Mouse (Mus musculus) inflammation-experienced regulatory T-cells, adult 6 months (primary cell): Measurements from ENCODE around the gene Olfr799. TPM values are rescaled to one million over a fixed set of nuclear protein-coding genes. Genes with fewer than 3 reads are reported as not detected.

Experiments
- ATAC-seq: one replicate; pipeline ENCODE4 v1.8.0; 2017
- polyA plus RNA-seq, 3 experiments: library from polyadenylated mRNA; unstranded; fragments of 100-300 nt; shearing (Covaris generic); gene quantifications; one replicate each; pipeline ENCODE4 v1.2.1; 2017

Gene Olfr799
- polyA plus RNA-seq: not detected

DNA sequence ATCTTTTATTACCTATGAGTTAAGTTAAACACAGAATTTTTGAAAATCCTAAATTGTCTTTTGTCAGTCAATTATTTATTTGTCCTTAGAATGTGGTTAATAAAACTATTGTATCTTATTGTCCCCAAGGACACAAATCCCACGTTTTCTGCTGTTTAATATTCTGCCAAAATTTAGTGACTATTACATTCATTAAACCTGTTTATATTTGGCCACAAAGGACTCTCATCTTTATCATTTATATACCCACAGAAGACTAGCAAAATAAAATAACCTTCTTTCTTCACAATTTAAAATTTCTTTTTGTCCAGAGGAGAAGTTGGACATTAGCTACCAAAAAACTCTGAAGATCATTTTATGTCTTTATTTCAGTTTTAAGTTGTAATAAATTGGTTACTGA is at the start of gene Olfr799:
Gene Olfr799 (plus strand): TSS at position 301 of the 400 bp plus-strand sequence.
- ATAC-seq: no peak

DNA sequence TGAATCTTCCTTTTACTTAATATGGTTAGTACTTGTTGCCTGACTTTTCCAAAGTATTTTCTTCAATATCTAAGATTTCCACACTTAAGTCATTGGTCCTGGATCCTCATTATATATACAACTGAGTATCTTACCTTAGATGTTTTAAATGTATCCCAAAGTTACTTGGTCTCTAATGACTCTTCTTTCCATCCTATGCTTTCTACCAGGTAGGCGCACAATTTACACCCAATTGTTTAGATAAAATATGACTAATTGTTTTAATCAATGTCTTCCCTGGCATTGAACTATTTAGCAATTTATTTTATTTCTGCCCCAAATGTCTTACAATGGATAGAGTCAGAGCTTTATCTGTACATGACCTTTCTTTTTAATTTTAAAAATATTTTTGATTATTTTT is 24.8 kb upstream of the Olfr799 start, which contains the start of gene Olfr796:
Gene Olfr796 (minus strand): TSS at position 101 of the 400 bp plus-strand sequence.
- ATAC-seq: no peak

DNA sequence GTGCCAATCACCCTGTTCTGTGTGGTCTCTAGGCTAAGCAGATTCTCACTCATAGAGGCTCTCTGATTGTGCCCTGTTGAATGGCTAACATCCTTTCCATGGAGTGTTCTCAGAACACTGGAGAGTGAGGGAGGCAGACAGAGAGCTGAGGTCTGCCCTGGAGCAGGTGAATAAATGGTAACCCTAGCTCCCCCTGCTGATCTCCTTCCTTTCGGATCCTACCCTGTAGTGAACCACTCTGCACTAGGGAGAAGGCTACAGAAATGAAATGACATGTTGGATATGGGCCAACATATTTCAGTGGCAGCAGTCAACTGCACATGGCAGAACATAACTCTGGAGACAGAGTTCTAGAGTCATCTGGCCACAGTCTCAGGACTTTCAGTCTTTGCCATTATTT is 15.6 kb upstream of the Olfr799 start:
- no peak for ATAC-seq

DNA sequence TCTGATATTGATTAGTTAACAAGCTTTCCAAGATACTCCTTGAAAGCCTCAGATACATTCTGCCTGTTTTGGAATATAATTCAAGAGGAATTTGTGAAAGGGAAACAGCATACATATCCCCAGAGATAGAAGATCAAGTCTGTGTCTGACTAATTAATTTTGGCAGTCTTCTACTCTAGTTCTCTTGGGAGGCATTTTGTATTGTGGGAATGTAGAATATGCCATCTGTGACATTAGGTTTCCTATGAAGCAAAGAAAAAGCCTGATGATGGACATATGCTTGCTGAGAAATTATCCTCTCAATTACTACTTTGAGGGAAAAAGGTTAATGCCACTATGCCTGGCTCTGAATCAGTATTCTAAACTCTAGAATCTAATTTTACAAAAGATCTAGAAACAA is 14.0 kb upstream of the Olfr799 start:
- no peak for ATAC-seq

DNA sequence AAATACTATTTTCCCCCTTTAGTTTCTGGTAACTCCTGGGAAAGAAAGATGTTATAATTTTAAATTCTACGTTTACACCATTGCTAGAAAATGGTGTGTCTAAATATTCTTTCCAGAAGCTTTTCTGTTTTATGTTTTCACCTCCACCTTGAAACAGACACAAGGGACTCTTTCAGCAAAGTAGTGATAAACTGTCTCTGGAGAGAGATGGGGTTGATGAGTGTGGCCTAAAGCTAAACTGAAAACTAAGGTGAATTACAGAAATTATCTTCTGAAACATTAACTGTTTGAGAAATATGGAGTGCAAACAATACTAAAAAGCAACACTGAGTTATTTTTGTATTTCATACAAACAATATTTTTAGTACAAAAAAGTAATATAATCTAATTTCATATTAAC is 9.4 kb upstream of the Olfr799 start, which contains the start of gene Olfr798:
Gene Olfr798 (minus strand): TSS at position 101 of the 400 bp plus-strand sequence.
- ATAC-seq: no peak

DNA sequence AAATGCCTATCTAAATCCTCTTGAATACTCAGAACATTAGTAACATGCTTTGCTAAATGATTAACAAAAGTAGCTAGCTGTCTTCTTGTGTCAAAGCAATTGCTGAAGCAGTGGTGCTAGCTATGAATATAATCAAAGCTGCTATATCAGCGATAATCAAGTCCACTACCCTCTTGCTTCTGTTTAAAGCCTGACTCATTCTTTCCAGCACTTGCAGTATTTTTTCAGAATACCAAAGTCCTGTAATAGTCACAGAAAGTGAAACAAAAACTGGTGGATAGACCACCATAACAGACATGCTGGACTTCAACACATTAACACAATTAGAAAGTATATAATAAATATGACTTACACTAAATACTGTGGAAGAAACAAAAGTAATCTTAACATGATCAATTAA is 14.5 kb downstream of the Olfr799 start:
- no peak for ATAC-seq

DNA sequence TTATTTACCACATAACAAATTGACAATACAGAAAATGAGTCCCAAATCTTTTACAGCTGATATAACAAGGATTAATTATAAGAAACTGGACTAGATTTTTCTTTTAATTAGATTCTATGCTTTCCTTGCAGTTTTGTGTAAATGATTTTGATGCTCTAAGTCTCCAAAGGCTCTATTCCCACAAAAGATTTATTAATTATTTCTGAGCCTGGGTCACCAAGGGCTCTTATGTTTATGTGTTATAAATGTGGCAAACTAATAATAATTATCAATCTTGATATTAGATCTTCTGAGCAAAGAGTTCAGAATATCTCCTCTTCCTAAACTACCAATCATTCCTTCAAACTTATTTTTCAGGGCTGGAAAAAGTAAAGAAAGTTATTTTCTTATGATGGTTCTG is 20.1 kb downstream of the Olfr799 start, which contains the start of gene Olfr800:
Gene Olfr800 (plus strand): TSS at position 301 of the 400 bp plus-strand sequence.
- no peak for ATAC-seq

DNA sequence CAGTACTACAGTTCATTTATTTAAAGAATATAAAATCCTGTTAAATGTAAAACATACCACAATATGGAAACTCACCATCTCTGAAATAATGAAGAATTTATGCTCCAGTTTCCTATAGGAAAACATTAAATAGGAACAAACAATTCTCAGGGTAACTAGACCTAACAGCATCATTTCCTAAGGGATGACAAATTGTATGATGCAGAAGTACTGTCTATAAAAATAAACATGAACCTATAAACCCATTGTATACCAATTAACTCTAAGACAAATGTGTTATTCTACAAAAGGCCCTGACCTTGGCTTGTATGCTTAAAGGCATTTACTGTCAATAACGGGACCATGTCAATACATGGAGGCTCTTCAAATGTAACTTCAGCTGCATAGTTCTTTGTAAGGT is 36.5 kb downstream of the Olfr799 start, which contains the start of gene Olfr801:
Gene Olfr801 (minus strand): TSS at position 101 of the 400 bp plus-strand sequence.
- no peak for ATAC-seq

DNA sequence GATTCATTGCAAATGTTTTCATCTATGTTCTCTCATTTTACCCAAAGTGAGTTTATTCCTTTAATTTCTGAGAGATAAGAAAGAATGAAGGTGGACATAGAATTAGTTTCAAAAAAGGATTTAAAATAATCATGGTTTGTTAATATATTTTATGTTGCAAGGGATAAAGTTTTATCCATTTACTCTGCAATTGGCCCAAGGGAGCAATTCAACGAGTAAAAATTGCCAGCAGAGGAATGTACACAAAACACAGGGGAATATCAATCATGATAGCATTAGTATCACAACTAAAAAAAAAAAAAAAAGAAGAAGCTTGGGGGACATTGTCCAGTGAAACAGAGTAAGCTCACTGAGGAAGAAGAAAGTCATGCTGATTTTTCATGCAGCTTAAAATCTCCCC is 50.8 kb downstream of the Olfr799 start, which contains the start of gene Olfr802:
Gene Olfr802 (minus strand): TSS at position 101 of the 400 bp plus-strand sequence.
- no peak for ATAC-seq

DNA sequence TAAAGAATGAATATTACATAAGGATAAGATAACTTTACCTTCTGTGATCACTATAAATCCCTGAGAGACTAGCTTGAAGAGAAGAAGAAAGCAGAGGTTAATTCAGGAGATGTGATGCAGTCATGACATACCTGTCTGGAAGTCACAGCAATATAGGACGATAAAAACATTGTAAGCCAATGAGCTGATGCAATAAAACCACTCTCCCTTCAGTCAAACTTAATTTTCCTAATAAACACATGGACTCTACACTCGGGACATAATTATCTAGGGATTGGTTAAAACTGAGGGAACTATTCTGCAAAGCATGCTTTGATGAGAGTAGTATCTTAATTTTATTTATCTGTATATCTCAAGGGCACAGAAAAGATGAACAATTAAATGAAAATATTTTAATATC is 56.9 kb downstream of the Olfr799 start, which contains the start of gene Olfr803:
Gene Olfr803 (minus strand): TSS at position 101 of the 400 bp plus-strand sequence.
- ATAC-seq: no peak

Other genes starting within 250 kb of the Olfr799 start
- not detected for gene Olfr785, start 232.1 kb upstream of the Olfr799 start, polyA plus RNA-seq
- not detected for gene Olfr786, start 210.2 kb upstream of the Olfr799 start, polyA plus RNA-seq
- under 1 TPM in 2 of 3 experiments, not detected in 1; 0.18 to 0.20 TPM for gene Olfr787, start 175.6 kb upstream of the Olfr799 start, polyA plus RNA-seq
- gene Olfr788, start 166.5 kb upstream of the Olfr799 start, polyA plus RNA-seq: not detected
- gene Olfr789, start 152.7 kb upstream of the Olfr799 start, polyA plus RNA-seq: not detected
- gene Olfr790, start 139.0 kb upstream of the Olfr799 start, polyA plus RNA-seq: not detected
- gene Olfr791, start 115.7 kb upstream of the Olfr799 start, polyA plus RNA-seq: not detected
- gene Olfr792, start 98.3 kb upstream of the Olfr799 start, polyA plus RNA-seq: not detected
- gene Olfr794, start 69.8 kb upstream of the Olfr799 start, polyA plus RNA-seq: not detected
- not detected for gene Olfr796, start 24.9 kb upstream of the Olfr799 start, polyA plus RNA-seq
- under 1 TPM in 1 of 3 experiments, not detected in 2; 0.13 TPM for gene Olfr798, start 9.6 kb upstream of the Olfr799 start, polyA plus RNA-seq
- not detected for gene Olfr800, start 20.2 kb downstream of the Olfr799 start, polyA plus RNA-seq
- gene Olfr801, start 36.4 kb downstream of the Olfr799 start, polyA plus RNA-seq: under 1 TPM in 1 of 3 experiments, not detected in 2; 0.75 TPM
- not detected for gene Olfr802, start 50.7 kb downstream of the Olfr799 start, polyA plus RNA-seq
- gene Olfr803, start 56.8 kb downstream of the Olfr799 start, polyA plus RNA-seq: not detected
- gene Olfr804, start 65.7 kb downstream of the Olfr799 start, polyA plus RNA-seq: not detected
- not detected for gene Olfr805, start 91.9 kb downstream of the Olfr799 start, polyA plus RNA-seq
- not detected for gene Olfr806, start 104.4 kb downstream of the Olfr799 start, polyA plus RNA-seq
- gene Olfr807, start 120.3 kb downstream of the Olfr799 start, polyA plus RNA-seq: not detected
- gene Olfr808, start 128.0 kb downstream of the Olfr799 start, polyA plus RNA-seq: not detected
- not detected for gene Olfr809, start 137.2 kb downstream of the Olfr799 start, polyA plus RNA-seq
- not detected for gene Olfr810, start 157.4 kb downstream of the Olfr799 start, polyA plus RNA-seq
- gene Olfr811, start 166.9 kb downstream of the Olfr799 start, polyA plus RNA-seq: not detected
- gene Olfr812, start 208.6 kb downstream of the Olfr799 start, polyA plus RNA-seq: not detected
- not detected for gene Olfr813, start 217.9 kb downstream of the Olfr799 start, polyA plus RNA-seq
- not detected for gene Olfr814, start 242.4 kb downstream of the Olfr799 start, polyA plus RNA-seq